Mouse (Mus musculus) MEL (cell line): ENCODE results near the gene Arhgap45.

ENCODE experiments used
- CTCF ChIP-seq, 3 experiments: IDR thresholded peaks in 2 of 3; conservative IDR thresholded peaks in 1 of 3; 2 replicates each; pipeline ENCODE4 v1.5.1; 2011 to 2012; ENCODE audit warnings: low read length in 3 of 3, low read depth in 2 of 3, mild to moderate bottlenecking in 2 of 3, improper control_type of control experiment in 1 of 3, inconsistent platforms in 1 of 3, mixed read lengths in 1 of 3, moderate library complexity in 1 of 3; ENCODE audit not compliant: control insufficient read depth in 1 of 3, insufficient read depth in 1 of 3, poor library complexity in 1 of 3, severe bottlenecking in 1 of 3
- ELF1 ChIP-seq: IDR thresholded peaks from 2 replicates; pipeline ENCODE4 v1.6.1; 2014; ENCODE audit warnings: low read depth, mild to moderate bottlenecking, inconsistent platforms, low read length, improper control_type of control experiment, moderate library complexity
- GABPA ChIP-seq: IDR thresholded peaks from 2 replicates; pipeline ENCODE4 v1.6.1; 2012; ENCODE audit warnings: low read depth, mild to moderate bottlenecking, inconsistent platforms, low read length, improper control_type of control experiment, moderate library complexity
- GATA1 ChIP-seq: IDR thresholded peaks from 2 replicates; pipeline ENCODE4 v1.6.1; 2011; ENCODE audit warnings: low read depth, low read length, improper control_type of control experiment
- JUND ChIP-seq: IDR thresholded peaks from 2 replicates; pipeline ENCODE4 v1.6.1; 2011; ENCODE audit warnings: low read depth, mild to moderate bottlenecking, improper control_type of control experiment, low read length
- NELFE ChIP-seq: IDR thresholded peaks from 2 replicates; pipeline ENCODE4 v1.6.1; 2011; ENCODE audit warnings: low read depth, low read length, improper control_type of control experiment
- POLR2A ChIP-seq, 2 experiments: IDR thresholded peaks; 2 replicates each; pipeline ENCODE4 v1.6.1; 2011 to 2012; ENCODE audit warnings: low read length in 2 of 2, mild to moderate bottlenecking in 2 of 2, control low read depth in 1 of 2, improper control_type of control experiment in 1 of 2, low read depth in 1 of 2, moderate library complexity in 1 of 2; ENCODE audit not compliant: control insufficient read depth in 1 of 2, insufficient read depth in 1 of 2, poor library complexity in 1 of 2
- SMC3 ChIP-seq: IDR thresholded peaks from 2 replicates; pipeline ENCODE4 v1.6.1; 2011; ENCODE audit warnings: low read depth, low read length, improper control_type of control experiment
- UBTF ChIP-seq: IDR thresholded peaks from 2 replicates; pipeline ENCODE4 v1.6.1; 2012; ENCODE audit warnings: low read depth, mild to moderate bottlenecking, inconsistent platforms, low read length, improper control_type of control experiment, moderate library complexity, borderline replicate concordance; ENCODE audit not compliant: insufficient read depth
- USF1 ChIP-seq: IDR thresholded peaks from 2 replicates; pipeline ENCODE4 v1.6.1; 2014; ENCODE audit warnings: low read depth, mild to moderate bottlenecking, inconsistent platforms, low read length, improper control_type of control experiment, moderate library complexity
- ZC3H11A ChIP-seq: IDR thresholded peaks from 2 replicates; pipeline ENCODE4 v1.6.1; 2012; ENCODE audit warnings: low read depth, mild to moderate bottlenecking, inconsistent platforms, low read length, improper control_type of control experiment

- TF ChIP-seq POLR2A (IDR thresholded peaks at IDR 0.05; ENCODE audit: control insufficient read depth in 1 of 2, insufficient read depth in 1 of 2, low read depth in 1 of 2, low read length in 2 of 2, poor library complexity in 1 of 2) (no peak), GABPA (no peak), NELFE (no peak), SMC3 (no peak), USF1 (no peak), CTCF (IDR thresholded peaks at IDR 0.05 in 2 of 3, conservative IDR thresholded peaks at IDR 0.05 in 1 of 3; ENCODE audit: control insufficient read depth in 1 of 3, insufficient read depth in 1 of 3, low read depth in 2 of 3, low read length in 3 of 3, poor library complexity in 1 of 3, severe bottlenecking in 1 of 3) (no peak), ZC3H11A (no peak), GATA1 (no peak), ELF1 (no peak), UBTF (no peak), JUND (no peak)
Measured at GRCm38 (mm10) chr10:80069251-80069650, 52.8 kb downstream of the Arhgap45 start.
